Mouse (Mus musculus) CH12.LX (cell line): ENCODE results near the gene Cenpa. TPM values are rescaled to one million over a fixed set of nuclear protein-coding genes. Genes with fewer than 3 reads are reported as not detected.

ENCODE experiments used
- DNase-seq: peaks from one replicate; pipeline ENCODE4 v3.0.0-alpha.2; 2013; ENCODE audit errors: extremely low read depth
- H3K27ac ChIP-seq: 2 replicates; pipeline ENCODE4 v1.5.1; 2012; ENCODE audit warnings: low read depth, mild to moderate bottlenecking, control low read depth, moderate library complexity; ENCODE audit not compliant: insufficient read depth
- H3K27me3 ChIP-seq: replicated peaks from 2 replicates; pipeline ENCODE3; 2012; ENCODE audit warnings: inconsistent platforms
- H3K36me3 ChIP-seq, 2 experiments: replicated peaks in 1 of 2; 2 replicates each; pipeline versions ENCODE3 to v1.6.1; 2012; ENCODE audit warnings: inconsistent platforms in 1 of 2, low read length in 1 of 2, mild to moderate bottlenecking in 1 of 2, mixed read lengths in 1 of 2, moderate library complexity in 1 of 2; ENCODE audit not compliant: control insufficient read depth in 1 of 2, insufficient read depth in 1 of 2
- H3K4me1 ChIP-seq, 2 experiments: 2 replicates each; pipeline ENCODE4 v1.6.1; 2012; ENCODE audit warnings: inconsistent platforms in 1 of 2, moderate library complexity in 1 of 2; ENCODE audit not compliant: insufficient read depth in 2 of 2, control insufficient read depth in 1 of 2
- H3K4me2 ChIP-seq: 2 replicates; pipeline ENCODE4 v1.6.1; 2012; ENCODE audit warnings: low read depth, mild to moderate bottlenecking, control low read depth; ENCODE audit not compliant: poor library complexity, insufficient read depth, severe bottlenecking
- H3K4me3 ChIP-seq, 3 experiments: fragments of 150-350 bp in 1 of 3; sonication (generic) in 1 of 3; replicated peaks in 1 of 3; 2 replicates each; pipeline versions ENCODE3 to v1.5.1; 2011 to 2012; ENCODE audit warnings: low read depth in 2 of 3, low read length in 2 of 3, mild to moderate bottlenecking in 2 of 3, moderate library complexity in 2 of 3, control low read depth in 1 of 3, improper control_type of control experiment in 1 of 3, inconsistent platforms in 1 of 3, mixed read lengths in 1 of 3; ENCODE audit not compliant: poor library complexity in 1 of 3
- H3K79me2 ChIP-seq: replicated peaks from 2 replicates; pipeline ENCODE4 v1.6.1; 2012; ENCODE audit warnings: mild to moderate bottlenecking, moderate library complexity; ENCODE audit not compliant: control insufficient read depth, poor library complexity, insufficient read depth, severe bottlenecking; ENCODE audit errors: extremely low read depth
- H3K9ac ChIP-seq: 2 replicates; pipeline ENCODE4 v1.6.1; 2012; ENCODE audit warnings: low read depth, mild to moderate bottlenecking, control low read depth, moderate library complexity; ENCODE audit not compliant: insufficient read depth
- H3K9me3 ChIP-seq: replicated peaks from 2 replicates; pipeline ENCODE3; 2012; ENCODE audit warnings: low read length, inconsistent platforms, mixed read lengths
- BHLHE40 ChIP-seq: IDR thresholded peaks from 2 replicates; pipeline ENCODE4 v1.6.1; 2011; ENCODE audit warnings: mild to moderate bottlenecking, low read depth, low read length, improper control_type of control experiment
- CHD2 ChIP-seq: IDR thresholded peaks from 2 replicates; pipeline ENCODE4 v1.6.1; 2011; ENCODE audit warnings: low read length, improper control_type of control experiment
- CTCF ChIP-seq, 2 experiments: IDR thresholded peaks in 1 of 2; conservative IDR thresholded peaks in 1 of 2; 2 replicates each; pipeline ENCODE4 v1.5.1; 2011 to 2012; ENCODE audit warnings: low read depth in 2 of 2, low read length in 2 of 2, improper control_type of control experiment in 1 of 2, inconsistent platforms in 1 of 2, mild to moderate bottlenecking in 1 of 2, moderate library complexity in 1 of 2
- E2F4 ChIP-seq: IDR thresholded peaks from 2 replicates; pipeline ENCODE4 v1.6.1; 2011; ENCODE audit warnings: low read depth, low read length, improper control_type of control experiment; ENCODE audit not compliant: insufficient replicate concordance
- ELF1 ChIP-seq: IDR thresholded peaks from 2 replicates; pipeline ENCODE4 v1.6.1; 2014; ENCODE audit warnings: low read depth, mild to moderate bottlenecking, inconsistent platforms, low read length, improper control_type of control experiment
- IRF4 ChIP-seq: IDR thresholded peaks from 2 replicates; pipeline ENCODE4 v1.6.1; 2014; ENCODE audit warnings: low read depth, mild to moderate bottlenecking, inconsistent platforms, low read length, improper control_type of control experiment
- JUN ChIP-seq: IDR thresholded peaks from 2 replicates; pipeline ENCODE4 v1.6.1; 2011; ENCODE audit warnings: low read depth, mild to moderate bottlenecking, low read length, improper control_type of control experiment, moderate library complexity; ENCODE audit not compliant: insufficient read depth
- MAFK ChIP-seq: IDR thresholded peaks from 2 replicates; pipeline ENCODE4 v1.6.1; 2011; ENCODE audit warnings: low read length, improper control_type of control experiment; ENCODE audit not compliant: insufficient replicate concordance
- MAX ChIP-seq: IDR thresholded peaks from 2 replicates; pipeline ENCODE4 v1.6.1; 2011; ENCODE audit warnings: low read length, improper control_type of control experiment
- MAZ ChIP-seq: IDR thresholded peaks from 2 replicates; pipeline ENCODE4 v1.6.1; 2012; ENCODE audit warnings: low read depth, mild to moderate bottlenecking, inconsistent platforms, low read length, improper control_type of control experiment, moderate library complexity
- MXI1 ChIP-seq: IDR thresholded peaks from 2 replicates; pipeline ENCODE4 v1.6.1; 2011; ENCODE audit warnings: mild to moderate bottlenecking, low read depth, low read length, improper control_type of control experiment
- MYC ChIP-seq: IDR thresholded peaks from 2 replicates; pipeline ENCODE4 v1.6.1; 2011; ENCODE audit warnings: low read depth, mild to moderate bottlenecking, improper control_type of control experiment, low read length
- NELFE ChIP-seq: IDR thresholded peaks from 2 replicates; pipeline ENCODE4 v1.6.1; 2011; ENCODE audit warnings: low read depth, low read length, improper control_type of control experiment
- NRF1 ChIP-seq: IDR thresholded peaks from 2 replicates; pipeline ENCODE4 v1.6.1; 2014; ENCODE audit warnings: low read depth, mild to moderate bottlenecking, inconsistent platforms, low read length, improper control_type of control experiment, moderate library complexity
- SIN3A ChIP-seq: IDR thresholded peaks from 2 replicates; pipeline ENCODE4 v1.6.1; 2012; ENCODE audit warnings: low read length, improper control_type of control experiment, inconsistent platforms
- TBP ChIP-seq: conservative IDR thresholded peaks from 2 replicates; pipeline ENCODE4 v1.6.1; 2011; ENCODE audit warnings: low read depth, low read length, improper control_type of control experiment
- USF1 ChIP-seq: IDR thresholded peaks from 2 replicates; pipeline ENCODE4 v1.6.1; 2014; ENCODE audit warnings: low read depth, mild to moderate bottlenecking, inconsistent platforms, low read length, improper control_type of control experiment
- ZC3H11A ChIP-seq: IDR thresholded peaks from 2 replicates; pipeline ENCODE4 v1.6.1; 2012; ENCODE audit warnings: low read depth, mild to moderate bottlenecking, inconsistent platforms, low read length, improper control_type of control experiment
- ZKSCAN1 ChIP-seq: IDR thresholded peaks from 2 replicates; pipeline ENCODE4 v1.6.1; 2012; ENCODE audit warnings: low read depth, inconsistent platforms, low read length, improper control_type of control experiment, borderline replicate concordance
- ZNF384 ChIP-seq: IDR thresholded peaks from 2 replicates; pipeline ENCODE4 v1.6.1; 2012; ENCODE audit warnings: low read depth, low read length, improper control_type of control experiment, inconsistent platforms
- dilution Hi-C: fragments of 300-500 bp; cut with MboI; formaldehyde crosslinking; loops from 2 replicates; pipeline ENCODE4 v1.14.3; 2020; ENCODE audit warnings: low sequenced_read_pairs; ENCODE audit not compliant: extremely low pct_unique_long_range_greater_than_20kb, extremely low pct_ligation_motif_present
- in situ Hi-C: fragments of 300-500 bp; cut with MboI; formaldehyde crosslinking; loops from 3 replicates; pipeline ENCODE4 v1.14.3; 2019; ENCODE audit warnings: low sequenced_read_pairs, low pct_ligation_motif_present, low pct_unique_long_range_greater_than_20kb, mixed read lengths
- polyA plus RNA-seq: library from polyadenylated mRNA; unstranded; fragments of >175 nt; gene quantifications from 2 replicates; pipeline ENCODE4 v1.2.1, GENCODE M21; 2012; ENCODE audit warnings: low read depth; ENCODE audit not compliant: insufficient read length
- total RNA-seq, 2 experiments: library from RNA; depleted of rRNA; stranded (reverse); fragments of 300-350 nt in 1 of 2; fragments of >200 nt in 1 of 2; gene quantifications; 2 replicates each; pipeline ENCODE4 v1.2.3; 2012 to 2014

Gene Cenpa
- total and polyA plus RNA-seq, 3 experiments = 89.4 to 163 (median 125) TPM

GRCm38 (mm10) chr5:30628511-30628910, 38.1 kb upstream of the Cenpa start:
- Histone ChIP-seq H3K36me3 (no peaks in the 10 kb centered on the region), H3K9ac (no peak overlapping the region), H3K4me3 (no peak overlapping the region), H3K79me2 (no peaks in the 10 kb centered on the region), H3K27me3 (peaks cover 2% of the 10 kb centered on the region), H3K4me1 (peaks cover 6 to 22% of the 10 kb centered on the region in 2 experiments; a peak in 3 of 4 replicates), H3K27ac (no peak overlapping the region), H3K9me3 (no peaks in the 10 kb centered on the region), H3K4me2 (no peak overlapping the region)
- no peak for DNase-seq
- dilution Hi-C loops = loop anchor here (25.0 kb wide), 1 partner anchor 91 kb away; the partner anchor contains the start of gene Cib4
- TF ChIP-seq NELFE (no peak), BHLHE40 (no peak), ZNF384 (no peak), SIN3A (no peak), MYC (no peak), USF1 (no peak), ZKSCAN1 (no peak), CHD2 (no peak), MAX (no peak)
- in situ Hi-C loops = no loop called here

- TF ChIP-seq SIN3A = no peak
- TF ChIP-seq MXI1 = no peak
- TF ChIP-seq ELF1 = no peak
- no peak for TF ChIP-seq ZC3H11A
- no peak for TF ChIP-seq MAFK
- no peak for TF ChIP-seq NRF1
- Histone ChIP-seq H3K4me3 (no peak overlapping the region), H3K36me3 (no peaks in the 10 kb centered on the region), H3K79me2 (no peaks in the 10 kb centered on the region), H3K9me3 (no peaks in the 10 kb centered on the region), H3K27ac (no peak overlapping the region), H3K27me3 (peaks cover 2% of the 10 kb centered on the region), H3K4me1 (peaks cover 5 to 10% of the 10 kb centered on the region in 2 experiments; a peak in 3 of 4 replicates), H3K9ac (no peak overlapping the region), H3K4me2 (no peak overlapping the region)
- dilution Hi-C loops (loop anchor here (25.0 kb wide), 1 partner anchor 93 kb away; the partner anchor contains the start of gene Cib4), in situ Hi-C loops (loop anchor here (10.0 kb wide), 1 partner anchor 416 kb away; no protein-coding TSS in a partner anchor)
- DNase-seq = no peak
Observed at GRCm38 (mm10) chr5:30630401-30630800, 36.2 kb upstream of the Cenpa start.

GRCm38 (mm10) chr5:30632134-30632533, 34.4 kb upstream of the Cenpa start:
- no peaks in the 10 kb centered on the region for H3K79me2 ChIP-seq
- H3K9me3 ChIP-seq = no peaks in the 10 kb centered on the region
- no peak overlapping the region for H3K4me3 ChIP-seq
- H3K27me3 ChIP-seq = peaks cover 2% of the 10 kb centered on the region
- no peaks in the 10 kb centered on the region for H3K36me3 ChIP-seq
- H3K27ac ChIP-seq = no peak overlapping the region
- dilution Hi-C loops = loop anchor here (25.0 kb wide), 1 partner anchor 95 kb away; the partner anchor contains the start of gene Cib4
- TF ChIP-seq E2F4 = no peak
- TF ChIP-seq IRF4 = no peak
- no peak for TF ChIP-seq CTCF (conservative IDR thresholded peaks at IDR 0.05 in 1 of 2, IDR thresholded peaks at IDR 0.05 in 1 of 2; ENCODE audit: low read depth in 2 of 2, low read length in 2 of 2)
- TF ChIP-seq JUN = no peak
- TF ChIP-seq ZC3H11A = no peak
- no peak for TF ChIP-seq NRF1
- no peak for TF ChIP-seq TBP
- TF ChIP-seq MAZ = no peak
- no peak for TF ChIP-seq ZKSCAN1
- no peak overlapping the region for H3K9ac ChIP-seq
- in situ Hi-C loops = loop anchor here (10.0 kb wide), 1 partner anchor 417 kb away; no protein-coding TSS in a partner anchor
- H3K4me2 ChIP-seq = no peak overlapping the region
- DNase-seq = no peak
- H3K4me1 ChIP-seq = peaks cover 5 to 22% of the 10 kb centered on the region in 2 experiments; a peak in 3 of 4 replicates
